Mouse (Mus musculus) NIH3T3 (cell line): Measurements from ENCODE around the gene Socs2.

Source experiments
- DNase-seq: peaks from one replicate; pipeline ENCODE4 v3.0.0-alpha.2; 2012; ENCODE audit warnings: low read depth

Gene Socs2

DNA sequence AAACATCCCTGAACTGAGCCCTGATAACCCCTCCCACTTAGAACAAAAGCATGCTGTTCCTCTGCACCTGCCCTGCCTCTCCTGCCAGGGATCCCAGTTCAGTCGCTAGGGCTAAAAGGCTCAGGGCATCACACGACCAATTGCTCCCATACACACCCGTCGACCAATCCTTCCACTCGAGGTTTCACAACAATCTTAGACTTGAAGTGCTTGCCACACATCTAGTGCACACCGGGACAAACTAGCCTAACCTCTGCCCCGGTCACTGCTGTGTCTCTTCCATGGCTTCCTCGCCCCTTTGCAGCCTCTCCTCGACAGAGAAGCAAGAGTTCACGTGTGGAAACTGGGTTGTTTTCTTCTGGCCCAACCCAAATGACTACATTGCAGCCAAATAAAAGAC lies 3.3 kb upstream of the Socs2 start:
- no peak for DNase-seq

DNA sequence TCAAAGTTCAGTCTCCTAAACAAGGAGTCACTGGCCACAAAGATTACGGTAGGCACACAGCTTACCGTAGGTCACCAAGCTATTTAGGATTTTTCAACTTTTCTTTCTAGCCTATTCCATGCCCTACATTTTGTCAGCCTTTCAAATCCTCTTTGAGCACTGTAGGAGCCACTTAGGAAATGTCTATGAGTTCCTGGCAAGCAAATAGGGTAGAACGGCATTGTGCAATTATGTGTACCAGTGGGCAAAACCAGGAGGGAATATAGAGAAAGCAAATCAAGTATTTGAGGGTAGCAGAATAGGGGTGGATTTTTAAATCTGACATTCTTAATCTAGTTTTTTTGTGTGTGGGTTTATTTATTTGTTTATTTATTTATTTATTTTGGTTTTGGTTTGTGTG lies 2.7 kb upstream of the Socs2 start:
- DNase-seq, result no peak

DNA sequence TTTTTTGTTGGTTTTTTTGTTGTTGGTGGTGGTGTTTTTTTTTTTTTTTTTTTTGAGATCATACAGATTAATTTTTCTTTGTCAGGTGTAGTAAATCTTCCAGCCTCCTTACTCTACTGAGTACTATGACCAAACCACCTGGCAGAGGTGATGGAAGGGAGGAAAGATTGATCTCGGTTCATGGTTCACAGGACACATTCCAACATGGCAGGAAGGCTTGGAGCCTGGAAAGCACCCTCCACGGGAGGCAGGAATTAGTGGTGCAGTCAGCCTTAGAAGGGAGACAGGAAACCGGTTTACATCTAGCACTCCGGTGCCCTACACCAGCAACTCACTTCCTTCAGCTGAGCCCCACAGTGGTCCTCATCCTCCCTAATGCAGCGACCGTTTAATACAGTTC lies 1.7 kb upstream of the Socs2 start:
- DNase-seq, result no peak

DNA sequence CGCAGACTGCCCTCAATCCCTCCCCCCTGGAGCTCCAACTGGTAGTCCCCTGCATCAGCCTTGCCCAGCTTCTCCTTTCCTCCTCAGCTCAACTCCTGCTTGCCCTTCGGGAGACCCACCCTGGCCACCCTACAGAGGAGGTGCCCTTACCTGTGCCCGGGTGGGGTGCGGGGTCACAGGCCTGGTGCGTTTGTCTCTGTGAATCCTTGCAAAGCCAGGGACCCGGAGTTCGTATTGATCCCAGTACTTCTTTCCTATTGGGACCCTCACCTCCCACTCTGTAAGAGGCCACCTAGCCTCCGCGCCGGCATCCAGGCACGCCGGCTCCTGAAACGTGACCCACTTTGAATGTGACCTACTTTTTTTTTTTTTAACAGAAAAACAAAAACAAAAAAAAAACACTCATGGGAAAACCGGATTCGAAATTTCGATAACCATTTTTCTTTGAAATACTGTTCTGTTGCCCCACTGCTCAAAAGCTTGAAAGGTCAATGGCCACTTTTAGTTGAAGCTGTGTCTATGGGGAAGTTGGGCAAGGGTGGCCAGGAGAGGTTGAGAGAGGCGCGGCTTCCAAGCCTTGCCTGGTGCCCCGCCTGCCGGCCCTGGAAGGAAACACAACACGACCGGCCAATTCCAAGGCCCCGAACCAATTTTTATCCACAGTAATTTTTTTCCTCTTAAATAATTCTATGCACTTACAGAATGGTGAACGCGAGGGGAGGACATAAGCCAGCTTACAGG lies 686 bp upstream of the Socs2 start:
- DNase-seq, result peak; percentile 91

DNA sequence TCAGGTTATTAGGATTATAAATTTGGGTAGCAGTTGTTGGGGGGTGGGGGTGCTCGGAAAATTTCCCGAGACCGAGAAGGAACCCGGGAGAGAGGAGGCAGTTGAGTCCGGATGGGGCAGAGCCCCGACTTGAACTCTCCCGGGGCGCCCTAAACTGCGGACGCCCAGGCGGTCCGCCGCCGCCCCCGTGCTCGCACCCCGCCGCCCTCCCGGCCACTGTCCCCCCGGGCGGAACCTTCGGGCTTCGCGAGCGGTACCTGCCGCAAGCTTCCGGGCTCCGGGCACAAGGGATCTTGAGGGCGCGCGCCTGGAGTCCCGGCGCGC lies 657 bp downstream of the Socs2 start:
- no peak for DNase-seq

DNA sequence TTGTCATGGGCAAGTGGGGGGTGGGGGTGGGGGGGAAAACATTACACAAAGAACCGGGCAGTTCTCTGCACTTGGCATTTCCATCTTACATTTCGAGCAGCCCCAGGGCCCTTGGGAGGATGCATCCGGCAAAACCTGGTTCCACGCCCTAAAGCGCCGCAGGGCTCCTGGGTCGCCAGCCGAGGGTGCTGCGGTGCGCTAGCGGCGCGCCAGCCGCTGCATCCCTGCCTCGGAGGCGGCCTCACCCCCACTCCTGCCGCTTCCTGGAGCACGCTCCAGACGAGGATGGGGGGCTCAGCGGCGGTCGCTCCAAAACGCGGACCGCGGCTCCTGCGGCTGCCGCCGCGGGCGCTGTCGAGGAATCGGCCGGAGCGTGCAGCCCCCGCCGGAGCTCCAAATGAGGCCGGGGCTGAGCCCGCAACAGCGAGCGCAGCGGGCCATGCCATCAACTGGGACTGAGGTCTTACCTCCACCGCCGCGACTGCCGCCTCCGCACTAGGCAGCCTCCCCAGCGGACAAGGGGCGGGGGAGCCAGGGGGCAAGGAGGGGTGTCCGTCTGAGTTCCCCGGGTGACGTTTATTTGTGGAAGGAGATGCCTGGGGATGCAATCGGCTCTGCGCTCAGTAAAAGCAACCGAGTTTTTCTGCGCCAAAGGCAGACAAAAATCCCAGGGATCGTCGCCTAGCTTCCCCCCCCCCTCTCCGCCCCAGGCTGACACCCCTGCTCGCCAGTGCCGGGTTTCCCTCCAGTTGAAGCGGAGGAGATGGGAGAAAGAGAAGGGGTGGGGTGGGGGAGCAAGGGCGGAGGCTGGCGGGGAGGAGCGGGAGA lies 1.2 kb downstream of the Socs2 start:
- DNase-seq, result peak; percentile 71

DNA sequence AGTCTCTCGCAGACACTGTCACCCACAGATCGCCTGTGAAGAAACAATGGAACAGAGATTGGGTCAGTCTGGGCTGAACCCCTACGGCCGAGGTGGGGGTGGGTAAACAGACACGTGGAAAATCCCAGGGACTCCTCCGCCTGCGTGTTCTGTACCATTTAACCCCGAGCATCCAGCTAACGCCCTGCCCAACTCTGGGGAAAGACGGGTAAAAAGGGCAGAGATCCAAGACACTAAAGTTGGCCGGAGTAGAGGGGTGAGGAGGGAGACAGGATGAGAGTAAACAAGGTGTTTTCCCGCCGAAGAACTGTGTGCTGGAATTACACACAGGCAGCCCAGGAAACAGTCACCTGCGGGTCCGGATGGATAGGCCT lies 1.8 kb downstream of the Socs2 start:
- no peak for DNase-seq

DNA sequence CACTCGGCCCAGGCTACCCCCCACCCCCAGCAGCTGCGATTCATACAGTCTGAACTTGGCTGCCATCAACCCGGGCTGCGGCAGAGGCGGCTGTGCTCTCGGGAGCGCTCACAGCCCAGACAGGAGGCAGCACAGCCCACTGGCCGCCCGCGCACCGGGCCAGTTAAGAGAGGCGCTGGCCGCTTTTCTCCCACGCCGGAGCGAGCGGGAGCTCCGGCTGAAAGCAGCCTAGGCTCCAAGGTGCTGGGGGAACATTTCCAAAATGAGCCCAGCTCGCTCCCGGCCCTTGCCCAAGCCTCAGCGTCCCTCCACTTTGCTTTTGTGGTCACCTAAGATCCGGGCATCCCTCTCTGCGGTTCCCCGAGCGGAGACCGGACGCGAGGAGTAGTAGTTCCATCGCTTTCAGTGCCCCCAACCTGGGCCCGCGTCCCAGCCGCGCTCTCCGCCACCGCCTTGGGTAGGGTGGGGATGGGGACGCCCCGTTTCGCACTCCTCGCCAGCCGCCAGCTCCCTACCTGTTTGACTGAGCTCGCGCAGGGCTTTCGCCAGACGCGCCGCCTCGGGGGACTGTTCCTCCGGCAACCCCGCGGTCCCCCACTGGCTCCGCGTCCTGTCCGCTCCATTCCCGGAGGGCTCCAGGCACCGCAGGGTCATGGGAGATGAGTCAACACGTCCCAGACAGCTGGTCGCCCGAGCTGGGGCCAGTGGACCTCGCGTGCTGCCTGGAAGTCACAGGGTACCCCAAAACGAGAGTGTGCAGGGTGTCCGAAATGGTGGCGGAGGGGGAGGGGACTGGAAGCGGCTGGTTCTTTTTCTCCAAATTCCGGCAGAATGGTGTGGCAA lies 2.4 kb downstream of the Socs2 start:
- no peak for DNase-seq

DNA sequence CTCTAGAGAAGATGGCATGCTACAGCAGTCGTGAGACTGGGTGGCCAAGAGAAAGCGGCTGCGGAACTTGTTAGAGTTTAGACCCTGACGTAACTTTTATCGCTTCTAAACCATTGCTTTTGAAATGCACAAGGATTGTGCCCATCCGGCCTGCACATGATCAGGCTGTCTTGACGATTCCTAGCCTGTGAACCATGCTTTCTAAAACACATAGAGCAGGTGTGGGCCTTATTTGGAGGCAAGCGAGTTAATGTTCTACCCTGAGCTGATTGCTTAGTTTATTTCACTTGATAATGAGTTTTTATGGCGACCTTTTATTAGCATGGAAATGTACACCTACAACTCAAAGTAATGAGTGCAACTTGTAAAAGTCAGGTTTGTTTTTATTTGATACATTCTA lies 5.8 kb downstream of the Socs2 start:
- DNase-seq, result no peak

DNA sequence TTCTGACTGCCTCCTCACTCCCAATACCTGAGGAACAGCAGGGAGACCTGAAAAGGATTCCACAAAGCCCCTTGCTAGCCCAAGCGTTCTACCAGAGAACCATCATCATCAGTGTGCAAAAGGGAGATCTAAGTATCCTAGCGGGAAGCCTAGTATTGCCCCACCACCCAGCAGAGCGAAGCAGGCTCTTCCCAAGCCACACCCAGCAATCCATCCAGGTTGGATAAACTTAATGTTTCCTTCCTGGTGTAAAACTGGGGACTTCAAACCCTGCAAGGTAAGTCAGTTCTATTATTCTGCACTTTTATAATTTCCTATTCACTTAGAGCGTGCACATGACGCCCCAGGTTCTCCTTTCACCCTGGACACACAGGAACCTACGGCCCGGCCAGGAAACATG lies 6.3 kb downstream of the Socs2 start:
- no peak for DNase-seq

DNA sequence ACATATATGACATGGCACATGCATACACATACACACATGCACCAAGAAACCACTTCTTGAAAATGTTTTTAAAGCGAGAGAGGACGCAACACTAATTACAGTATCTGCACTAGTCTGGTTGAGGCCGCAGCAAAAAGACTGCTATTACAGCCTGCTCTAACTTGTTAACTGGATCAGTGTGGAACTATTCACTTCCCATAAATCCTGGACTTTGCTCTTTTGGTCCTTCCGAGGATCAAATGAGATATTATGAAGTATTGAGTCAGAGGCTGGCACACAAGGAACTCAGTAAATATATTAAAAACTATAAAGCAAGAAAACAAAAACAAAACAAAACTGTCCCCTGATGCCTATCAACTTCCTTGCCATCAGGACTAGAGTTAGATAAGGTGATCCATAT lies 6.8 kb downstream of the Socs2 start:
- no peak for DNase-seq

DNA sequence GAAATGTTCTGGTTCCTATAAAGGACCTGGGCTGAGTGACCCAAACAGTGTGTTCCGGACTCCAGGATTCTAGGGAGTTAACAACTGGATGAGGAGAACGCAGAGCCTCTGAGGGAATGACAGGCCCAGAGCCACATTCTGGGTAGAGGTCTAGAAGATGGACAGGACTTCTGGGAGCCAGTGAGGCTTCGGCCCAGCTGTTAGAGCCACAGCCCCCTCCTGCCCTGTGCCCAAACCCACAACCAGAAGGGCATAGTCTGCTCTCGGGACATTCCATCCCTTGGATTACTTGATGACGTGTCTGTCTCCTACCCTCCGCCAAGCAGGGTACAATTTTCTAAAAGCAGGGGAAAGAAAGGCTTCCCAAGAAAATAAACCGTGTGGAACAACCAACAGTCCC lies 7.8 kb downstream of the Socs2 start:
- no peak for DNase-seq

DNA sequence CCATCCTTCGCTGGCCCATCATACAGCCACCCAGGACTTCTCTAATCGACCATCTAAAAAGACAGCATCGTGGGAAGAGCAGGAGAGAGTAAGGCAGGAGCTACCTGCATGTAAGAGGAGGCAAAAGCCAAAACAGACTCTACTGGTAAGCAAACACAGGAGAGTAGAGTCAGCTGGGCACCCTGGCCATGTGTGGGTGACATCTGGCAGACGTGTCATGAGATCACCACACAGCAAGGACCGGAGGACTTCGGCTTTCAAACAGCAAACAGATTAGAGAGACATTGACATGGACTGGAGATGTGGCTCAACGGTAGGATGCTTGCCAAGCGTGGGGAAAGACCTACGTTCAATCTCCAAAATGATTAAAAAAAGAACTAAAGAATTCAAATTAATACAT lies 8.5 kb downstream of the Socs2 start:
- DNase-seq, result no peak

DNA sequence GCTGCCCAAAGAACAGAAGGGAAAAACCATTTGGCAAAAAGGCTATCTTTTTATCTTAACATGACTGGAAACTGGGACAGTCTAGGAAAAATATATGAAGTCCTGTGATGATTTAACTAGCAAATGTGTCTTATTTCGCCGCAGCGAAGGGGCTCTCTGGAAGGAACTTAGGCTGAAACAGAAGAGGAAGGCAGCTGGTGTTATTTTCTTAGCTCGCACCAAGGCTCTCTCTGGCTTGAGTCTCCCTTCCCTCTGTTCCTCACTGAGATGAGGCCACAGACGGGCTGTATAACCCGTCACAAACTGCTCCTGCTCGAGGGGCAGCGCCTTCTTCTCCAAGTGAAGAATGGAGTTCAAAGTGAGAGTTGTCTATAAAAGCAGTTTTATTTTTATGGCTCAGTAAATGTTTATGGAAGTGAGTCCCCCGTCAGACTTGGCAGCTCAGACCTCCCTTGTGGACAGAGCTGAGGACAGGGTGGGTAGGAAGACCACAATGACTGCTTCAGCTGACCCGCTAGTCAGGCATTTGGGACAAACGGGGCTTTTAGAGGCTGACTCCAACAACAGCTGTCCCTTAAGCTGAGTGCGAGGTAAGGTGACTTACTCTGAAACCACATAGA lies 9.3 kb downstream of the Socs2 start:
- DNase-seq, result no peak

DNA sequence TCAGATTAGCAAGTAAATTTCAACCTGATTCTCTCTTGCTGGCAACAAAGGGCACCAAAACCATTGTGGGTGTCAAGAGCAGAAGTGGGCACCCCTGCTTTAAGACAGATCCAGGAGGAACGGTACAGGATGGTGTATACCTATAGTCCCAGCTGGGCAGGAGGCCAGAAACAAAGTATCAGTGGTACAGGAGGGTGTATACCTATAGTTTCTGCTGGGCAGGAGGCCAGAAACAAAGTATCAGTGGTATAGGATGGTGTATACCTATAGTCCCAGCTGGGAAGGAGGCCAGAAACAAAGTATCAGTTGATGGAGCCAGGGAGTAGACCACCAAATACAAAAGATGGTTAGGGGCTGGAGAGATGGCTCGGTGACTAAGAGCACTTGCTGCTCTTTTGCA lies 12.2 kb downstream of the Socs2 start:
- no peak for DNase-seq

DNA sequence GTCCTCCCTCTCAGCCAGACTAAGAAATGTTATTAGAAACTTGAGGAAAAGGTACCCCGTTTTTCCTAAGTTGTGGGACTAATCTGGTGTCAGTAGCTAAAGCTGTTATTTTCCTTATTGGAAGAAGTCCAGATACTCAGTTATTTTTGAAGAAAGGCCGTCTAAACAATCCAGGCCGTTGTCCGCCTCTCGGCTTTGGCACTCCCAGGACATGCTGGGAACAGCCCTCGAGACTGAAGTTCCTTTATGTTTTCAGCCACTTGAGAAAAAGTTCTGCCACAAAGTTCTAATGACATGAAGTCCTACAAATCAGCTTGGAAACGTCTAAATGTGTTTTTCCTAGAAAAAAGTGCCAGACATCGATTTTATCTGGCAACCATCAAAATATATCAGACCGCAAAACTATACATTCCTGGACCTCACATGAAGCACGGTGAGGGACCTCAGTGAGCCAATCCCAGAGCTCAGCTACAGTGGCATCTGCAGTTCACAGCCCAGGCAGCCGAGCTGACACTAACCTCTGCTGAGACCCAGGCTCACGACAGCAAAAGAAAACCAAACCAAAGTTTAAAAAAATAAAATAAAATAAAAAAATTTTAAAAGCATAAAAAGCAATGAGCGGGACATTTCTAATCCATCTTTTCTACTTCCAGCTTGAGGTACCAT lies 17.2 kb downstream of the Socs2 start:
- DNase-seq, result no peak

DNA sequence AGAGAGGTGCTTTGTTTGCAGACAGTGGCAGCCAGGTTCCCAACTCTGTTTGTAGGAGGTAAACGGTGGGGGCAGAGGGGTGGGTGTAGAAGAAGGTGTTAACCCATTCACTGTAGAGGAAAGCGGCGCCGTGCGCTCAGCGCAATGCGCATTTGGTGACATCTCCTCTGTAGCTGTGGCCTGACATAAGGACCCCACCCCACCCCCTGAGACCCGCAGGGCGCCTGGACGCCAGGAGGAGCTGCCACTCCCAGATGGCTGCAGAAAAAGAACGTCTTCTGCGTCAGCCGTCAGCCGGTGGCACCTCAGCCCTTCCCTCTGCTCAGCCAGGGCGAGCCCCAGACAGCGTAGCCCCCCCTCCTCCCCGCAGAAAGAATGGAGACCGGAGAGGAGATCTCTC lies 18.5 kb downstream of the Socs2 start:
- no peak for DNase-seq

DNA sequence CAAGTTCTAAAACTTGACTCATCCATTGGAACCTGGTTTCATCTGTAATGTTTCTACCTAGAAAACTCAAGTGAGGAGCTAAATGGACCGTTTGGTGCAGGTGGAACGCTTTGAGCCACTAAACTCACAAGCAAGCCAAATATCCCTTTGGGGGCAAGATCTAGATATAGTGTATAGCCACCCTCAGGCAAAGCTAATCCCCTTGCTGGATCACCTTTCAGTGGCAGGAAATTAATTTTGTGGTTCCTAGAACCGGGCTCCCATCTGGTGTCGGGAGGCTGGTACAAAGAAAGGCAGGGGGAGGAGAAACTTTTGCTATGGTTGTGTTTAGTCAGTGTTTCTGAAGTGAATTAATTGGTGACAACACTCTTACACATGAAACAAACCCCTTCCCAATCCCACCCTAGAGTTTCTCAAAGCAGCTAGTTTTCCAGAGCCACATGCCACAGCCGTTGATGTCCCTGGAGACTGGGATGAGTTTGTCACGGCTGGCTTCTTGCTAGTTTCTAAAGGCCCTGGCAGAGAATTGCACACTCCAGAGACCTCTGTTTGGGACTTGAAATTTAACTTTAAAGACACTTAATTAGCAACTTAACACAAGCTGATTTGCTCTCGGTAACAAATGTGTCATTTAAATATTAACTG lies 19.7 kb downstream of the Socs2 start:
- DNase-seq, result no peak

DNA sequence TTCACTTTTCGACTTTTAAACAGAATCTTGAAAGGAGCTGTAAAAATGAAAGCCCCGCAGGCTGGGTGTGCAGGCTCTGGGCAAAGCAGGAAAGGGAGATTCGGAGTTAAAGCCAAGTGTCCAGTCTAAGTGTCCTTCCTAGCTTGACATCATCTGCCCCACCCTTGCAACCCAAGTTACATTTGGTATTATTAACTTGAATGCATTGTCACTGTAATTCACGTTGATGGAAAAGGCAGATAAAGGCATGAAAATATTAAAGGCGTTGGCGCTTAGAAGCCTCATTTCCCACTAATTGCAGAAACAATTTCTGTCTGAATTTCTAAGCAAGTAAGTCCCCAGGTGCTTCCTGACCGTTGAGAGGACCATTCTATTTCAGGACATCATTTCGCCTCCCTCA lies 20.6 kb downstream of the Socs2 start:
- DNase-seq, result no peak

DNA sequence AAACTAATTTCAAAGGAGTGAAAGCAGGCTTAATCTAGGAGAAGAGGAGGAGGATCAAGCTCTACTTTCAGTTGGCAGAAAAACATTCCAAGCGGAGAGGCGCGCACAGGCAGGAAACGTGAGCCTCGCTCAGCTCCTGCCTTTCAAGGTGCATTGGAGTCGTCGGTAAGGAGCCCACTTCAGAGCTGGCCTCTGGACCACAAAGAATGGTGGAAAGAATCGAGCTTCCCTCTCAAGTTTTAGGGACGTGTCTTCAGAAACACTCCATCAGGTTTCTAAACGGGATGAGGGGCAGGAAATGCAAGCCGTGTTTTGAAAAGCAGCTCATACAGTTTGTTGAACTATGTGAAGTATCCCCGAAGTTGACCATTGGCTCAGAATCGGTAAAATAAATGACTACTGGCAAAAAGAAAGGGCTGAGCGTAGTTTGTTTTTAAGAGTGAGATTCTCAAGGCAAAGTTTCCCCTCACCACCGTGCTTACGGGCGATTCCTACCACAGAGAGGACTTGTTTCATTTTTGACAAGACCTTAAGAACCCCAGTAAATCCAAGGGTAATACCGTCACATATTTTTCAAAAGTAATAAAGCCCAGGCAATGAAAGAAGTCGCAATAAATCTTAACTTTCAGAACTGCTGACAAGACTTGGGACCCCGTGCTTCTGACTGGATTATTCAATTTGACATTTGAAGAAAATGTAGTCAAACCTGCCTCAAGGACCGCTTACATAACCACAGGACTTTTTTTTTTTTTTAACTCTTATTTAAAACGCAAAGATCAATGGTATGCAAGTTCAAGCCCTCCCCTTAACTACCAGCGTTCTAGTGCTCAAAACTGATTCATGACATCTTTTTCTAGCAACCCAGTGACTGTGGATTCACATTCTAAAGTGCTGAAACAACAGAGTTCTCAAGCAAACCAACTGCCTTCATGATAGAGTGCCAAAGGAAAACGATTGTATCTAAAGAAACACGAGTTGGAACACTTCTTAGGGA lies 21.9 kb downstream of the Socs2 start:
- peak; percentile 54 for DNase-seq
